In genomic region chr5:111822882-111823281, GRCm38 (mm10) we compare ENCODE assay signal across 22 mouse cellular contexts.
A peak's percentile ranks its signal among the peaks of the same experiment; 100 is the strongest.
DNase-seq lines count a peak whose midpoint lies in the region; ATAC-seq and TF ChIP-seq lines count a peak whose summit lies in the region.
"Had no signal": no experiment of that assay in that cellular context is flagged by ENCODE, and none has a peak within 500 bp of the region (broad histone marks: within the 10 kb centered on the region; RNA-seq: fewer than 3 reads in every experiment).

No protein-coding gene starts in this region.

- H3K27me3 ChIP-seq in Patski: no peaks in the 10 kb centered on the region
- peaks cover 35% of the 10 kb centered on the region for H3K27me3 ChIP-seq in myocyte (ENCODE audit: control insufficient read depth, insufficient read depth, insufficient read length)
- H3K27me3 ChIP-seq: forebrain, embryonic 15.5 days had no signal

- CTCF ChIA-PET in Patski (lab: Charles Lee): interaction anchor here (1.2 to 1.6 kb wide), 4 partner anchors 10 to 15 kb away, joined by 3 to 4 read pairs (median 4); no protein-coding TSS in a partner anchor

- intact Hi-C loops in left cerebral cortex, postnatal 14 days (cut with DNase I): no loop called here

- no peak overlapping the region for H3K4me3 ChIP-seq in layer of hippocampus, adult 2 months
- no peak overlapping the region for H3K4me3 ChIP-seq in myocyte
- H3K4me3 ChIP-seq: erythroblast, embryonic 14.5 days; forebrain, embryonic 15.5 days; heart, embryonic 15.5 days; hindbrain, embryonic 13.5 days; limb, embryonic 10.5 days; liver, embryonic 12.5 days; midbrain, embryonic 10.5 days had no signal

- TF ChIP-seq CTCF in layer of hippocampus, adult 2 months (conservative IDR thresholded peaks at IDR 0.05): peak; percentile 40
- TF ChIP-seq CTCF in Patski (IDR thresholded peaks at IDR 0.05): no peak

- no peaks in the 10 kb centered on the region for H3K79me2 ChIP-seq in myocyte (ENCODE audit: control insufficient read depth, insufficient read depth)

- no peak for DNase-seq in layer of hippocampus, adult 2 months (ENCODE audit: low spot score in 2 of 2)
- no peak for DNase-seq in layer of hippocampus, adult 8-10 months (ENCODE audit: low spot score in 2 of 2)
- peak; percentile 32 for DNase-seq in 416B (ENCODE audit: low read depth)
- no peak for DNase-seq in Patski (ENCODE audit: low read depth, low spot score)
- no peak for DNase-seq in left cerebral cortex, postnatal 14 days (ENCODE audit: low spot score in 2 of 2)
- no peak for DNase-seq in spleen, adult 12 weeks (ENCODE audit: low spot score)
- DNase-seq: adrenal gland, adult 8-10 months; cerebellum, postnatal 14 days; kidney, adult 11 months; kidney, postnatal 36 days; layer of hippocampus, postnatal 36 days; lung, postnatal 14 days; retina, postnatal 1 day; right cerebral cortex, postnatal 4 days had no signal

- no peak for TF ChIP-seq POLR2A in myocyte (IDR thresholded peaks at IDR 0.05; ENCODE audit: insufficient read length, low read depth)

- POLR2A ChIA-PET in Patski (lab: Charles Lee): no interaction called here

- no peak overlapping the region for H3K27ac ChIP-seq in layer of hippocampus, adult 2 months
- H3K27ac ChIP-seq: forebrain, embryonic 15.5 days; heart, embryonic 15.5 days; hindbrain, embryonic 13.5 days; limb, embryonic 10.5 days; liver, embryonic 12.5 days had no signal

- no peak overlapping the region for H3ac ChIP-seq in myocyte (ENCODE audit: control insufficient read depth, insufficient read length)

- in situ Hi-C loops in Patski (cut with MboI; ENCODE audit: low pct_unique_long_range_greater_than_20kb): no loop called here

- ATAC-seq in Patski: peak; percentile 21
- ATAC-seq: forebrain, embryonic 15.5 days; liver, embryonic 12.5 days had no signal

- peak overlapping the region; percentile 1 for H3K4me2 ChIP-seq in myocyte (ENCODE audit: low read depth)
- H3K4me2 ChIP-seq: forebrain, embryonic 15.5 days; heart, embryonic 15.5 days; hindbrain, embryonic 13.5 days; liver, embryonic 12.5 days had no signal

- H3K36me3 ChIP-seq in myocyte (ENCODE audit: control insufficient read depth, insufficient read depth): no peaks in the 10 kb centered on the region
- H3K36me3 ChIP-seq: forebrain, embryonic 15.5 days; heart, embryonic 15.5 days; hindbrain, embryonic 13.5 days; limb, embryonic 10.5 days; liver, embryonic 12.5 days; midbrain, embryonic 10.5 days had no signal

TF ChIP-seq in myocyte, 11 proteins besides CTCF, POLR2A, EP300 and RAD21:
- TF ChIP-seq REST (IDR thresholded peaks at IDR 0.05; ENCODE audit: insufficient read depth, insufficient read length): no peak
- TF ChIP-seq MAX (IDR thresholded peaks at IDR 0.05; ENCODE audit: low read depth): no peak
- TF ChIP-seq MYOD1 (IDR thresholded peaks at IDR 0.05; ENCODE audit: control insufficient read depth in 1 of 3, insufficient read length in 2 of 3, low read depth in 2 of 3): no peak
- no peak for TF ChIP-seq TCF3 (IDR thresholded peaks at IDR 0.05; ENCODE audit: insufficient read length, low read depth)
- TF ChIP-seq TCF12 (IDR thresholded peaks at IDR 0.05; ENCODE audit: insufficient read depth, poor library complexity, severe bottlenecking): no peak
- TF ChIP-seq USF1 (IDR thresholded peaks at IDR 0.05; ENCODE audit: low read depth): no peak
- TF ChIP-seq MYOG (IDR thresholded peaks at IDR 0.05; ENCODE audit: control insufficient read depth in 1 of 3, insufficient read depth in 1 of 3, insufficient read length in 2 of 3, low read depth in 2 of 3): no peak
- TF ChIP-seq E2F4 (IDR thresholded peaks at IDR 0.05; ENCODE audit: insufficient read depth): no peak
- TF ChIP-seq CEBPB (IDR thresholded peaks at IDR 0.05; ENCODE audit: insufficient read depth, poor library complexity, severe bottlenecking): no peak
- no peak for TF ChIP-seq POLR2AphosphoS2 (IDR thresholded peaks at IDR 0.05; ENCODE audit: insufficient read length, low read depth)
- TF ChIP-seq SRF (IDR thresholded peaks at IDR 0.05; ENCODE audit: control insufficient read depth, insufficient read length, low read depth): no peak
